Mouse (Mus musculus) gastrocnemius, adult 8-10 months (tissue): ENCODE measurements around the gene Hcfc1. TPM values are rescaled to one million over a fixed set of nuclear protein-coding genes. Genes with fewer than 3 reads are reported as not detected.

Experiments
- DNase-seq, 2 experiments: peaks; one replicate each; pipeline ENCODE4 v3.0.0; 2022; ENCODE audit warnings: low spot score in 2 of 2
- total RNA-seq, 4 experiments: library from RNA; stranded (reverse); gene quantifications; 2 replicates each; pipeline ENCODE4 v1.2.4; 2022

Gene Hcfc1
- total RNA-seq, 4 experiments from 2014 or later, result 29.8 to 34.0 (median 32.0) TPM

- no peak for DNase-seq
These were observed 23.9 kb downstream of the Hcfc1 start for GRCm38 (mm10) chrX:73942294-73942693.

DNA sequence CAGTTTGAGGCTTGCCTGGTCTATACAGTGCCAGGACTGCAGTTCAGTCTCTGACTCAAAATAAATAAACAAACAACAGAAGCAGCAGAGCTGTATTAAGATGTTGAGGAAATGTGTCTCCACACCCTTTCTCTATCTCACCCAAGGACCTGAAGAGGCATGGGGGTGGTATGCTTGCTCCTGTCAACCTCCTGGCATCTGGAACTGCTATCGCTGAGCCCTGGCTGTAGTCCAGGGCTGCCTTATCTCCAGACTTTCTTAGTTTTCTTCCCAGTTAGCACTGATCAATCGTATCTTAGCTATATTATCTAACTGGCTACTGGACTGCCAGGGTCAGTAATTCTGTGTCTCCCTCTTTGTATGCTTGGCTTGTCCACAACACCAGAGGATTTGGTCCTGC lies 24.3 kb downstream of the Hcfc1 start:
- DNase-seq, result no peak

DNA sequence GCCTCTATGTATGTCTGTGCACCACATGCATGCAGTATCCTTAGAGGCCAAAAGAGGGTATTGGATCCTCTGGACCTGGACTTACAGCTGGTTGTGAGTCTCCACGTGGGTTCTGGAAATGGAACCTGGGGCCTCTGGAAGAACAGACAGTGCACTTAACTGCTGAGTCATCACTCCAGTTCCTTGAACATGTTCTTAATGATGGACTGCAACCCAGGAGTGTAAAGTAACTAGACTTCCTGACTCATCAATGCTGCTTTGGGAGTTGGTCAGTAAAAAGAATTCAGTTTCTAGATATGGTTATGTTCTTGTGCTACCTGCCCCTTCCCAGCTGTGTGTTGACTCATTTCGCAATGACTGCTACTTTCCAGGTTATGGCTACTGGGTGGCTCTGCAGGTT lies 34.3 kb downstream of the Hcfc1 start:
- no peak for DNase-seq

GRCm38 (mm10) chrX:73930402-73931062 lies 35.6 kb downstream of the Hcfc1 start, which contains the start of gene Renbp:
Gene Renbp (minus strand): TSS chrX:73930850.
- peak; percentile 21 to 50 for DNase-seq

DNA sequence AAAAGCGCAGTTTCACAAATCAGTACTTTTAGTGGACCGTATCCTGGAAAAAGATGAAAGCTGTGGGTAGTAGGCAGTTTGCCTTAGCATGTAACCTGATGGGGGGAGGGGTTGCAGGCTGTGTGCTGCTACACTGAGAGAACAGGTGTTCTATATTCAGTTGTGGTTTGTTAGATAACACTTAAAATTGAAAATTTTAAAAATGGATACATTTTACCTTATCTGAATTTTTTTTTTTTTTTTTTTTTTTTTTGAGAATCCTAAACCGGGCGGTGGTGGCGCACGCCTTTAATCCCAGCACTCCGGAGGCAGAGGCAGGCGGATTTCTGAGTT lies 43.6 kb downstream of the Hcfc1 start:
- DNase-seq, result no peak

- peak; percentile 71 to 81 for DNase-seq
These were observed 44.2 kb downstream of the Hcfc1 start, which contains the start of the genes Arhgap4 and Naa10 for GRCm38 (mm10) chrX:73921823-73922549. Gene Arhgap4 (minus strand): TSS chrX:73921870. Gene Naa10 (minus strand): TSS chrX:73921944.

DNA sequence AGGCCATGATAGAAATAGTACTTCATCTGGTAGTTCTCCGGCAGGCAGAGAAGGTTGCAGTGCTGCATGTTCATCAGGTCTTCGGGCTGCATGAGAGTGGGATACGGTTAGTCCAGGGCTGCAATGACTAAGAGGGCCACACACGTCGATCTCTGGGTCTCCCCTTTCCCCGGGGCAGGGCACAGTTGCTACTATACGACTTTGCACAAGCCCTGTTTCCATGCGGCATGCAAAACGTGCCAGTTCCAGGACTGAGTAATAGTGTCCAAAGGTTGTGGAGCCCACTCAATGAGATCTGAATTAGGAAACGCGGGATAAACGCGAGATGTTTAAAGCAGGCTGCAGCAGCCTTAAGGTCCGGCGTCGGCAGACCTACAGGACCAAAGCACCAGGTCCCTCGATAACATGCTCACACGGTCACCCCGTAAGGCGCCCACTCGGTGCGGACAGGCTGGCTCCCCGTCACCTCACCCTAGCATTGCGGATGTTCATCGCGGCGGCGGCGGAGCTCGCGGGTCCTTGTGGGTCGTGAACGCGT lies 44.8 kb downstream of the Hcfc1 start:
- no peak for DNase-seq

GRCm38 (mm10) chrX:73918631-73919030 lies 47.5 kb downstream of the Hcfc1 start:
- DNase-seq, result no peak

DNA sequence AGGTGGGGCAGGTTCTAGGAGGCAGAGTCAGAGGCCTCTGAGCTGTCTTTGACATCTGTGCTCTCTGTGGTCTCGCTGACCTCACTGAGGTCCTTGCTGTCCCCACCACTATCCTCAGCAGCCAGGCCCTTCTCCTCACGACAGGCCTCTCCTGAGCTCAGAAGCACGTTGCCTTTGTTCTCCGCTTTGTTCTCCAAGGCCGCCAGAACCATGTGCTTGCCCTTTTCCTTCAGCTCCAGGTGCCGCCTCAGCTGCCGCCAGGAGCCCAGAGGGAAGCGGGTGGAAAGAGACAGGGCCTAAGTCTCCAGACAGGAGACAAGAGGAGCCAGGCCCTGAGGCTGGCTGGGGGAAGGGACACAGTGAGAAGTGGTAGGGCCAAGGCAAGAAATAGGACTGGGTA lies 49.2 kb downstream of the Hcfc1 start:
- DNase-seq, result no peak

DNA sequence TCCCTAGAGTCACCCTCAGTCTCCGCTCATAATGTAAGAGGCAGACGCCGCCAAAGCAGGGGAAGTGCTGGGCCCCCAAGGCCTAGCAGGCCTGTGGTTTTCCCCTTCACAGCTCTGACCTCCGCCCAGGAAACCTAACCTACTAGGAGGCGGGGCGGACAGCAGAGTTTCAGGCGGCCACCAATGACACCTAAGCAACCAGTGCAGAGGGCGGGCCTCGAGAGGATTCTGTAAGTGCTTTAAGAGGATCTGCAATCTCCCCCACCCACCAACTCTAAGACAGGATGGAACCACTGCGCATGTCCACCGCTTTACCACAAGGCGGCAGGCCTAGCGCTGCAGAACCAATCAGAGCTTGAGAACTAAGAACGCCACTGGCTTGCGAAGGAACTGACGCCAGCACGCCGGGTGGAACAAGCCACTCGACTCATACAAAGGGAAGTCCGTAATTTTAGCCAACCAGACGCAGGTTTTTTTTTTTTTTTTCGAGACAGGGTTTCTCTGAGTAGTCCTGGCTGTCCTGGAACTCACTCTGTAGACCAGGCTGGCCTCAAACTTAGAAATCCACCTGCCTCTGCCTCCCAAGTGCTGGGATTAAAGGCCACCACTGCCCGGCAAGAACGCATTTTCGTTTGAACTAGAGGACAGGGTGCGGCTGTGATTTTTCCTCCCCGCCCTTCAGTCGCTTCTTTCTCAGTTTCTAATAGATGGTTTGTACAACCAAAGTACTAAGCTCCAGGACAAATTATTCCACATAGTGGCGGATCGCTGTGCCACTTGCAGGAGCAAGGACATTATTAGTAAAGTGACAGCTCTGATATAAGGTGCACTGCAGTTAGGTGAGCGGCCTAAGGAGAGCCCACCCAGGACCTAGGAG lies 51.1 kb downstream of the Hcfc1 start:
- DNase-seq, result peak; percentile 77 to 83

GRCm38 (mm10) chrX:73911588-73911987 lies 54.6 kb downstream of the Hcfc1 start:
- DNase-seq, result no peak

DNA sequence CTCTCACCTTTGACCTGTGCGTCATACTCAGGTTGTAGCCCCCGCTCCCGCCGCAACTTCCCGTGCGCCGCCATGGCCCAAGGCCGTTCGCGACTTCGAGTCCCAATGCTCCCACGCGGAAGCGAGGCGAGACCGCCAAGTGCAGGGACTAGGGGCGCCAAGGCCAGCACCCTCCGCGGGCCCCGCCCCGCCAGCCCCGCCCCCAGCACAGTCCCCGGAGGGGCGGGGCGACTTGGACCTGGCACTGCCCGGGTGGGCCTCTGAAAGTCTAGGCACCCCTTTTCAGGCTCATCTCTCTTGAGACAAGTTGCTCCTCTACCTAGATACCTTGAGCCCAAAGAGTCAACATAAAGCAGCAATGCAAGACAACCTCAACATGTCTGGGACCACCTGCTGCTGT lies 55.0 kb downstream of the Hcfc1 start:
- no peak for DNase-seq

GRCm38 (mm10) chrX:73910451-73910850 lies 55.7 kb downstream of the Hcfc1 start:
- no peak for DNase-seq

DNA sequence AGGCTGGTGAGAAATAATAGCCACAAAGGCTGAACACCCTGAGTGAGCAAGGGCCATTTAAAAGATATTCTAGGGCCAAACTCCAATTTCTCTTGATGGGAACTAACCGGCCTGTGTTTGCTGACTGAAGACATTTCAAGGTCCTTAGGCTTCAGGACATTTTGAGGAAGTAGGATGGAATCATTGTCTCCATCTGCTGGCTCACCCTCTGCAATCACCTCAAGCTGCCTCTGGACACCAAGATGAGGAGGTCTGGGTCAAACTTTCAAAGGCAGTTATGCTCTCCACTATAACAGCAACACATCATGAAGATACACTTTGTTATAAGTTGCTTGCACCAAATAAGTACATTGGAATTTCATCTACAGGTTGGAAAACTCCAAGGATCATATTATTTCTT lies 56.1 kb downstream of the Hcfc1 start:
- DNase-seq, result no peak

DNA sequence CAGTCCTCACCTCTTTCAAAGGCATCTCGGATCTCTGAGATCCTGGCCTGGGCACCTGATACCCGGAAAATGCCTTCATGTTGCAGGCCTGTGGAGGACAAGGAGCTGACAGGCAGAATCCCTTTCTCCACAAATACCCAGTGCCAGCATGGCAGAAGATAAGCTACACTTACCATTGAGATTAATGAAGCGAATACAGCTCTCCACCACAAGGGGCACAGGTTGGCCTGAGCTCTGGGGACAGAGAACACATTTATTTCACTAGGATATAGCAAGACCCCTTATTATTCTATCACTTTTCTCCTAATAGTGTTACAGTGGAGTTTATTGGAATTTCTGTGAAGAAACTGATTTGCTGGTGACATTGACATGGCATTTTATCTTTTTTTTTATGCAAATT lies 68.2 kb downstream of the Hcfc1 start:
- DNase-seq, result no peak

- peak in 1 of 2 experiments; percentile 22 for DNase-seq
These were observed 70.4 kb downstream of the Hcfc1 start, which contains the start of gene L1cam for GRCm38 (mm10) chrX:73895719-73896118. Gene L1cam (minus strand): TSS chrX:73896105.

DNA sequence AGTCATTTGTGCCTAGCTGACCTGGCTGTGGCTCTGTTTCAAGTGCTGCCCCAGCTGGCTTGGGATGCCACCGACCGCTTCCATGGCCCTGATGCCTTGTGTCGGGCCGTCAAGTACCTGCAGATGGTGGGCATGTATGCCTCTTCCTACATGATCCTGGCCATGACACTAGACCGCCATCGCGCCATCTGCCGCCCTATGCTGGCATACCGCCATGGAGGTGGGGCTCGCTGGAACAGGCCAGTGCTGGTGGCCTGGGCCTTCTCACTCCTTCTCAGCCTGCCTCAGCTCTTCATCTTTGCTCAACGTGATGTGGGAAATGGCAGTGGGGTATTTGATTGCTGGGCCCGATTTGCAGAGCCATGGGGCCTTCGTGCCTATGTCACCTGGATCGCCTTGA lies 73.3 kb downstream of the Hcfc1 start:
- DNase-seq, result no peak
